Mouse (Mus musculus): ENCODE data around the gene Zfp536. TPM values are rescaled to one million over a fixed set of nuclear protein-coding genes. Genes with fewer than 3 reads are reported as not detected.

Zfp536 gene
- polyA plus RNA-seq, 1 experiment from 2014 or later: 9.2 TPM

DNA sequence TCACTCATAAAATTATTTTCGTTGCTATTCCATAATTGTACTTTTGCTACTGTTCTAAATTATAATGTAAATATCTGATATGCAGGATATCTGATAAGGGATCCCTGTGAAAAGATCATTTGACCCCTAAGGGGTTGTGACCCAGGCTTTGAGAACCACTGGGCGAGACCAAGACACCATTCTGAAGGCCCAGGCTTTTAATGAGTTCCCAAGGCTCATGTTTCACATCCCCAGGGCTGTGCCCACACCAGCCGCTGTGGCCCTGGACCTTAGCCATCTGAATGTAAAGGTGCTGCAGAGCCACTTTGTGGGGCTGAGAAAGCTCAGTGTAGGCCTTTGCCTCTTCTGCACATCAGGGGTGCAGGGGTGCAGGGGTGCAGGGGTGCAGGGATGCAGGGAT lies 221.1 kb downstream of the Zfp536 start:
- Histone ChIP-seq H3K4me1 (ENCODE audit: control insufficient read depth, insufficient read depth, low read length) (0 out of 2 replicates have a peak, but pooled peaks cover 5% of the 10 kb centered on the region), H3K4me2 (replicated peaks; ENCODE audit: low read depth, low read length) (no peak overlapping the region), H3K9ac (ENCODE audit: low read depth, low read length) (no peak overlapping the region), H3K36me3 (ENCODE audit: control insufficient read depth, insufficient read depth, low read length) (no peaks in the 10 kb centered on the region), H3K4me3 (ENCODE audit: low read length) (no peak overlapping the region), H3K27me3 (ENCODE audit: control insufficient read depth, insufficient read depth, low read length) (no peaks in the 10 kb centered on the region), H3K27ac (ENCODE audit: low read depth, low read length) (no peak overlapping the region), H3K9me3 (ENCODE audit: control insufficient read depth, low read length) (no peaks in the 10 kb centered on the region)
- WGBS: 34% methylated on average over 3 of the region's 3 CpGs
- ATAC-seq (ENCODE audit: low FRiP score, low TSS enrichment): peak; percentile 64; the same call in 1 of the 2 replicates

DNA sequence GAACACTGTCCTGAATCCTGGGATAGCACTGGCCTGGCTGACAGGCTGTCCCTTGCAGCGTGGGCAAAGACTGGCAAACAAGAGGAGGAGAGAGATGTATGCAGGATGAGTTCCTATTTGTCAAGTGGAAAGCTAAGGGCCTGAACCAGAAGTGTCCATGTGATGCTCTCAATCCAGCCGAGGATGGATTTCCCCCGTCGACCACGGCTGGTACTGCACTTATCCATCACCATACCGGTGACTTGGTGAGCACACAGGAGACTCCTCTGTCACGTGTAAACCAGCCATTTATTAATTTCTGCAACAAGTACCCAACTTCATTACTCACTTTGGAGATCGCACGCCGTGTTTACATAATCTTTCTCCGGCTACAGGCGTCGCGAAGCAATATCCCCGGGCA lies 224.6 kb downstream of the Zfp536 start:
- Histone ChIP-seq H3K9ac (ENCODE audit: low read depth, low read length) (no peak overlapping the region), H3K4me3 (ENCODE audit: low read length) (no peak overlapping the region), H3K27me3 (ENCODE audit: control insufficient read depth, insufficient read depth, low read length) (no peaks in the 10 kb centered on the region), H3K36me3 (ENCODE audit: control insufficient read depth, insufficient read depth, low read length) (no peaks in the 10 kb centered on the region), H3K4me1 (ENCODE audit: control insufficient read depth, insufficient read depth, low read length) (0 out of 2 replicates have a peak, but pooled peaks cover 5% of the 10 kb centered on the region), H3K27ac (ENCODE audit: low read depth, low read length) (no peak overlapping the region), H3K4me2 (replicated peaks; ENCODE audit: low read depth, low read length) (no peak overlapping the region), H3K9me3 (ENCODE audit: control insufficient read depth, low read length) (no peaks in the 10 kb centered on the region)
- 72% methylated on average over 15 of the region's 15 CpGs for WGBS
- no peak for ATAC-seq (ENCODE audit: low FRiP score, low TSS enrichment)

DNA sequence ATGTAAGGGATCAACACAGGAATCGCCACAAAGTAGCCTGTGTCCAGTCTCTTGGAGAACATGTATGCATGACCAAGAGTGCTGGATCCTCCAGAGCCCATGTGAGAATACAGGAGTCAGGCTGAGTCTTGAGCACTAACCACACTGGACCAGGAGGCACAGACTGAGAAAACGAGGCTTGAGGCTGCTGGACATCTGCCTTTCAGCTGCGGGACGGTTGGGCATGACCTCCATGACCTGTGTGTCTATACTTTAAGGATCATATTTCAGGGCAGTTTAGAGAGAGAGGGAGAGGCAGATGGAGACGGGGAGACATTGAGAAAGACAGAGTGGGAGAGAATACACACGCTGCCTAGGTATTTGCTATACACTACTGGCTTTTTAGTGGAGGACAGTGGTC lies 229.4 kb downstream of the Zfp536 start:
- Histone ChIP-seq H3K4me1 (ENCODE audit: control insufficient read depth, insufficient read depth, low read length) (no peaks in the 10 kb centered on the region), H3K4me3 (ENCODE audit: low read length) (no peak overlapping the region), H3K27ac (ENCODE audit: low read depth, low read length) (no peak overlapping the region), H3K9me3 (ENCODE audit: control insufficient read depth, low read length) (no peaks in the 10 kb centered on the region), H3K4me2 (replicated peaks; ENCODE audit: low read depth, low read length) (no peak overlapping the region), H3K27me3 (ENCODE audit: control insufficient read depth, insufficient read depth, low read length) (no peaks in the 10 kb centered on the region), H3K9ac (ENCODE audit: low read depth, low read length) (no peak overlapping the region), H3K36me3 (ENCODE audit: control insufficient read depth, insufficient read depth, low read length) (no peaks in the 10 kb centered on the region)
- no peak for ATAC-seq (ENCODE audit: low FRiP score, low TSS enrichment)
- WGBS: 22% methylated on average over 6 of the region's 6 CpGs

DNA sequence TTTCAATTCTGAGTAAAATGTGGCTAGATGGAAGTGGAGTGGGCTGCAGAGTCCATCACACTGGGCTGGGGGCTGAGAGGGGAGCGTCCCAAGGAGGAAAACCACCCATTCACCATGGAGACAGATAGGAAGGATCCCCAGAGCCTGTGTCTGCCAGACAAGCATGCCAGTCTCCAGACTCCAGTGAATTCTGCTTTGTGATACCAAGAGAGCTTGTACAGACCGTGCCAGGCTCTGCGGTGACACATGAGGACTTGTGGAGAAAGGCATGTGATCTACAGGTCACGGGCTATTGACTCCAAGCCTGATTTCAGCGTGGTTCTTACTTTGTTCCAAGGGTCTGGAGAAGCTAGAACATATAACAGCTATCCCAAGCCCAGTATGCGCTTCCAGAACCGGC lies 230.5 kb downstream of the Zfp536 start:
- H3K9ac ChIP-seq (ENCODE audit: low read depth, low read length): no peak overlapping the region
- H3K36me3 ChIP-seq (ENCODE audit: control insufficient read depth, insufficient read depth, low read length): no peaks in the 10 kb centered on the region
- WGBS: 73% methylated on average over 7 of the region's 7 CpGs
- H3K27ac ChIP-seq (ENCODE audit: low read depth, low read length): no peak overlapping the region
- no peak overlapping the region for H3K4me2 ChIP-seq (replicated peaks; ENCODE audit: low read depth, low read length)
- no peak overlapping the region for H3K4me3 ChIP-seq (ENCODE audit: low read length)
- ATAC-seq (ENCODE audit: low FRiP score, low TSS enrichment): no peak
- H3K27me3 ChIP-seq (ENCODE audit: control insufficient read depth, insufficient read depth, low read length): no peaks in the 10 kb centered on the region
- no peaks in the 10 kb centered on the region for H3K9me3 ChIP-seq (ENCODE audit: control insufficient read depth, low read length)
- no peaks in the 10 kb centered on the region for H3K4me1 ChIP-seq (ENCODE audit: control insufficient read depth, insufficient read depth, low read length)

DNA sequence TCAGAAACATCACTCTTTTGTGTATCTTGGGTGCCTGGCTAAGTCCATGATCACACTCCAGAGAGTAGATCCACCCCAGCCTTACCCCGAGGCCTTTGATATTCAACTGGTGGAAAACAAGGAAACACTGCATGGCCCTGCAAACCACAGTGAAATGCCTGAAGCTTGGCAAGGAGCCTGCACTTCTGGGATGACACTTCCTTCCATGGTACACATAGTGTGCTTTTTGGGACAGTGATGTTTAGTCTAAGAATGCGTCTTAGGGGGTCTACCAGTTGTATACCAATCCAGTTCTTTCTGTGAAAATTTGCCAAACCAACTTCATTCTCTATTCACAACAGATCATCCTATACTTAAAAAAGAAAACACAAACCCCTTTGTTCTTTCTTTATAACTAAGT lies 242.3 kb downstream of the Zfp536 start:
- Histone ChIP-seq H3K9ac (ENCODE audit: low read depth, low read length) (no peak overlapping the region), H3K4me2 (replicated peaks; ENCODE audit: low read depth, low read length) (no peak overlapping the region), H3K4me1 (ENCODE audit: control insufficient read depth, insufficient read depth, low read length) (0 out of 2 replicates have a peak, but pooled peaks cover 3% of the 10 kb centered on the region), H3K9me3 (ENCODE audit: control insufficient read depth, low read length) (no peaks in the 10 kb centered on the region), H3K27me3 (ENCODE audit: control insufficient read depth, insufficient read depth, low read length) (no peaks in the 10 kb centered on the region), H3K27ac (ENCODE audit: low read depth, low read length) (no peak overlapping the region), H3K4me3 (ENCODE audit: low read length) (no peak overlapping the region), H3K36me3 (ENCODE audit: control insufficient read depth, insufficient read depth, low read length) (no peaks in the 10 kb centered on the region)
- 87% methylated on average over 2 of the region's 2 CpGs for WGBS
- no peak for ATAC-seq (ENCODE audit: low FRiP score, low TSS enrichment)

DNA sequence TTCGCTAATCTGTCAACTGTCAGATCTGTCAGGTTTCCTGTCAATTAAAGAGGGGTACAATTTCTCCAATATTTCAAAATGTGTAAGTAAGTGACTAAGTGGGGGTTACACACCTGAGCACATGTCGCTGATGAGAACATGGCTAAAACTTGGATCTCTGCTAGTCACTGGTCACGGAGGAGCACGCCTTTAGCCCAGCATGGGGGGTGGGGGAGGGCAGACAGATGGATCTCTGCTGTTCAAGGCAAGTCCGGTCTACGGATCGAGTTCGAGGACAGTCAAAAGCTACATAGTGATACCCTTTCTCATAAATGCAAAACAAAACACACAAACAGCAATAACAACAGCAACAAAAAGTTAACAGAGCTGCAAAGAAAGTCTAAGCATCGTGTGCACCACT lies 245.1 kb downstream of the Zfp536 start:
- ATAC-seq (ENCODE audit: low FRiP score, low TSS enrichment): no peak
- WGBS: 88% methylated on average over 9 of the region's 9 CpGs

DNA sequence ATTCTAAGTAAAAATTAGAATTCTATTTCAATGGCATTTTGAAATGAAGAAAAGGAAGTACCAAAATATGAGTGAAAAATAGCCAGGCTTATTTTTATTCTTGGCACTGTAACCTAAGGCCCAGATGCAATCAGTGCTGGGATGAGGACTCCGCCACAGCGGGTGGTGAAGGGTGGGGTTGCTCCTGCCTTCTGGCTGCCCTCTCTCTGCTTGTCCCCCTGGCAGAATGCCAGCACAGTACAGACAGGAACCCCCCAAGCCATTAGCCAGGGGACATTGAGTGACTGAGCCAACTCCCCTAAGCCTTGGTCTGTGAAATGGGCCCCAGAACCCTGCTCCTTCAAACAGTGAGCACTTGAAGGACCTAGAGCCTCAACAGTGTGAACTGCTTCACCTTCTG lies 245.6 kb downstream of the Zfp536 start:
- Histone ChIP-seq H3K36me3 (ENCODE audit: control insufficient read depth, insufficient read depth, low read length) (no peaks in the 10 kb centered on the region), H3K4me3 (ENCODE audit: low read length) (no peak overlapping the region), H3K4me2 (replicated peaks; ENCODE audit: low read depth, low read length) (no peak overlapping the region), H3K9ac (ENCODE audit: low read depth, low read length) (no peak overlapping the region), H3K27ac (ENCODE audit: low read depth, low read length) (no peak overlapping the region), H3K9me3 (ENCODE audit: control insufficient read depth, low read length) (no peaks in the 10 kb centered on the region), H3K27me3 (ENCODE audit: control insufficient read depth, insufficient read depth, low read length) (no peaks in the 10 kb centered on the region), H3K4me1 (ENCODE audit: control insufficient read depth, insufficient read depth, low read length) (0 out of 2 replicates have a peak, but pooled peaks cover 3% of the 10 kb centered on the region)
- no peak for ATAC-seq (ENCODE audit: low FRiP score, low TSS enrichment)
- WGBS: 98% methylated on average over 2 of the region's 2 CpGs

More for the DNA sequence above, 245.1 kb downstream of the Zfp536 start:
- Histone ChIP-seq H3K9me3 (ENCODE audit: control insufficient read depth, low read length) (no peaks in the 10 kb centered on the region), H3K36me3 (ENCODE audit: control insufficient read depth, insufficient read depth, low read length) (no peaks in the 10 kb centered on the region), H3K27me3 (ENCODE audit: control insufficient read depth, insufficient read depth, low read length) (no peaks in the 10 kb centered on the region), H3K4me3 (ENCODE audit: low read length) (no peak overlapping the region), H3K27ac (ENCODE audit: low read depth, low read length) (no peak overlapping the region), H3K4me1 (ENCODE audit: control insufficient read depth, insufficient read depth, low read length) (0 out of 2 replicates have a peak, but pooled peaks cover 3% of the 10 kb centered on the region), H3K4me2 (replicated peaks; ENCODE audit: low read depth, low read length) (no peak overlapping the region), H3K9ac (ENCODE audit: low read depth, low read length) (no peak overlapping the region)

DNA sequence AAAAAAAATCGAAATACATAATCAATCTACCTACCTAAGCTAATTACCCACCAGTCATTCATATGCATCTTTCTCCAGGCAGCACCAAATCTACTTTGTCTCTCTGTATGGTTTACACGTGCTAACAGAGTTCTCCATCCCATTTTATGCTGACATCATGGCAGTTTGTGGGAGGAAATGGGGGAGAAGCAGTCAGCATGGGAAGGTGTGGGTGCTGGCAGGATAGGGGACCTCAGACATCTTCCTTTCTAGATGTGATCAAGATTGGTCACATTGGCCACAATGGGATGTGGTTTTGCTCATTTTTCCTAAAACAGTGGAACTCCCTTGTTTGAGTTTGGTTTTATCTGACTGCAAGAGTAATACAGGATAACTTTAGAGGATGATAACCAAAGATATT lies 252.0 kb downstream of the Zfp536 start:
- Histone ChIP-seq H3K4me2 (replicated peaks; ENCODE audit: low read depth, low read length) (no peak overlapping the region), H3K9me3 (ENCODE audit: control insufficient read depth, low read length) (no peaks in the 10 kb centered on the region), H3K4me3 (ENCODE audit: low read length) (no peak overlapping the region), H3K9ac (ENCODE audit: low read depth, low read length) (no peak overlapping the region), H3K27me3 (ENCODE audit: control insufficient read depth, insufficient read depth, low read length) (no peaks in the 10 kb centered on the region), H3K36me3 (ENCODE audit: control insufficient read depth, insufficient read depth, low read length) (no peaks in the 10 kb centered on the region), H3K4me1 (ENCODE audit: control insufficient read depth, insufficient read depth, low read length) (no peaks in the 10 kb centered on the region), H3K27ac (ENCODE audit: low read depth, low read length) (no peak overlapping the region)
- 76% methylated on average over 2 of the region's 2 CpGs for WGBS
- ATAC-seq (ENCODE audit: low FRiP score, low TSS enrichment): no peak

DNA sequence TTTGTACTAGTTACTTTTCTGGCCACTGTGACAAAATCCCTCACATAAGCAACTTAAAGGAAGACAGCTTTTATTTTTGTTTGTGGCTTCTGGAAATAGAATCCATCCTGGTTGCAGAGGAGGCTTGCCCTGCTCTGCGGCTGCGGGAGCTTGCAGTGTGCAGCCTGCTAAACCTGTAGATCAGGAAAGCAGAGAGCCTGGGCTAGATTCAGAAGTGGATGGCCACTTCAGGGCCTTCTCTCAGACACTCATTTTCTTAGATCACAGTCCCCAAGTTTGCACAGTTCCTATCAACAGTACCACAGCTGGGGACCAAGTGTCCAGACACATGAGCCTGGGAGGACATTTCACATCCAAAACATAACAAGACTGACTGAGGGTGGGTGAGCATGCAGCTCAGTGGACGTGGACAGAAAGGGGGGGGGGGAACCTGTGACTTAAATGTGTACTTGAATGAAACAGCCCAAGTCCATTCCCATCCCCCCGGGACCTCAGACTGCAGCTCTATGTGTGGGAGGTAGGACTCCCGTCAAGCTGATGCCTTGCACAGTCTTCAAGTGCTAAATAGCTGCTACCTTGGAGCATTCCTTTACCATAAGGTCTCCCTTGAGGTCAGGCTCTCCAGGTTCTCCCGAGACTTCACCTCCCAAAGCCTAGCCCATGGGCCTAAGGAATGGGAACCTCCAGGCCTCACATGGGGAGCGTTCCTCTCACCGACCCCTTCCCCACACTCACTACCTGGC lies 262.3 kb downstream of the Zfp536 start:
- H3K4me1 ChIP-seq (ENCODE audit: control insufficient read depth, insufficient read depth, low read length): no peaks in the 10 kb centered on the region; the same call in 1 of the 2 replicates
- WGBS: 48% methylated on average over 8 of the region's 8 CpGs
- H3K9ac ChIP-seq (ENCODE audit: low read depth, low read length): no peak overlapping the region
- no peaks in the 10 kb centered on the region for H3K27me3 ChIP-seq (ENCODE audit: control insufficient read depth, insufficient read depth, low read length)
- peak; percentile 49; the same call in 1 of the 2 replicates for ATAC-seq (ENCODE audit: low FRiP score, low TSS enrichment)
- no peak overlapping the region for H3K27ac ChIP-seq (ENCODE audit: low read depth, low read length)
- no peak overlapping the region for H3K4me2 ChIP-seq (replicated peaks; ENCODE audit: low read depth, low read length)
- no peaks in the 10 kb centered on the region for H3K36me3 ChIP-seq (ENCODE audit: control insufficient read depth, insufficient read depth, low read length)
- H3K4me3 ChIP-seq (ENCODE audit: low read length): no peak overlapping the region
- H3K9me3 ChIP-seq (ENCODE audit: control insufficient read depth, low read length): no peaks in the 10 kb centered on the region
